ENCODE assay signal across 8 mouse cellular contexts in genomic region chr11:6474874-6475731, GRCm38 (mm10). TPM values are rescaled to one million over a fixed set of nuclear protein-coding genes. Genes with fewer than 3 reads are reported as not detected.
DNase-seq lines count a peak whose midpoint lies in the region; ATAC-seq lines count a peak whose summit lies in the region.

No protein-coding gene starts in this region.

- H3K9ac ChIP-seq in forebrain, embryonic 16.5 days (replicated peaks; ENCODE audit: low read depth, low read length), result peak overlapping the region; percentile 90
- peak overlapping the region; percentile 97 for H3K9ac ChIP-seq in lung, embryonic 15.5 days

- H3K4me2 ChIP-seq in forebrain, embryonic 16.5 days (ENCODE audit: low read length), result peak overlapping the region; percentile 89
- peak overlapping the region; percentile 74 for H3K4me2 ChIP-seq in lung, embryonic 15.5 days

- peak; percentile 17; the same call in 1 of the 2 replicates for ATAC-seq in forebrain, embryonic 16.5 days
- ATAC-seq in lung, embryonic 15.5 days (ENCODE audit: borderline replicate concordance, extremely low read depth, low FRiP score, low TSS enrichment), result peak; percentile 43; the same call in 1 of the 2 replicates
- ATAC-seq in neutrophil, adult 5-6 weeks (ENCODE audit: extremely low read depth, insufficient number of reproducible peaks, low FRiP score, poor library complexity, severe bottlenecking), result peak; percentile 14

- under 1% methylated on average over 103 of the region's 109 CpGs for WGBS in forebrain, embryonic 16.5 days
- WGBS in lung, embryonic 15.5 days, result under 1% methylated on average over 108 of the region's 109 CpGs

- H3K4me3 ChIP-seq in forebrain, embryonic 16.5 days (replicated peaks; ENCODE audit: low read length), result peak overlapping the region; percentile 92
- peak overlapping the region; percentile 89 for H3K4me3 ChIP-seq in lung, embryonic 15.5 days

- no peaks in the 10 kb centered on the region for H3K9me3 ChIP-seq in forebrain, embryonic 16.5 days (ENCODE audit: control insufficient read depth, low read length)
- H3K9me3 ChIP-seq in lung, embryonic 15.5 days, result no peaks in the 10 kb centered on the region

- H3K27ac ChIP-seq in forebrain, embryonic 16.5 days (ENCODE audit: low read length), result peak overlapping the region; percentile 96
- peak overlapping the region; percentile 96 for H3K27ac ChIP-seq in lung, embryonic 15.5 days

- intact Hi-C loops in heart, postnatal 14 days (cut with DNase I), result loop anchor here (2.0 kb wide), 1 partner anchor 72 kb away; the partner anchor contains the start of gene Ccm2

- peaks cover 35% of the 10 kb centered on the region for H3K4me1 ChIP-seq in forebrain, embryonic 16.5 days (replicated peaks; ENCODE audit: control insufficient read depth, insufficient read depth, low read length)
- peaks cover 35% of the 10 kb centered on the region for H3K4me1 ChIP-seq in lung, embryonic 15.5 days

- H3K27me3 ChIP-seq in forebrain, embryonic 16.5 days (replicated peaks; ENCODE audit: control insufficient read depth, insufficient read depth, low read length), result no peaks in the 10 kb centered on the region
- no peaks in the 10 kb centered on the region for H3K27me3 ChIP-seq in lung, embryonic 15.5 days

- no peaks in the 10 kb centered on the region for H3K36me3 ChIP-seq in forebrain, embryonic 16.5 days (ENCODE audit: control insufficient read depth, insufficient read depth)
- H3K36me3 ChIP-seq in lung, embryonic 15.5 days, result peaks cover 4% of the 10 kb centered on the region; the same call in 1 of the 2 replicates

- DNase-seq in ES-CJ7 (ENCODE audit: low read depth, low spot score), result peak; percentile 52
- DNase-seq in cerebellum, adult 11-12 months, result peak; percentile 66
- peak; percentile 67 to 69 for DNase-seq in heart, postnatal 14 days
- peak; percentile 62 to 76 for DNase-seq in kidney, postnatal 4 days
- peak; percentile 71 for DNase-seq in testis, postnatal 14 days (ENCODE audit: low spot score)

RNA-seq across cellular contexts. Expression of gene Purb, which starts 0.6 kb away (rescaled TPM):
- polyA plus RNA-seq in forebrain, embryonic 16.5 days (2015; fragmentation: Nextera tagmentation; extraction: Ambion mirVana), result 14.4 and 16.7 TPM in 2 replicates
- total RNA-seq in heart, postnatal 14 days (2021), result 10 to 100 TPM; 49.6 to 53.0 TPM
- polyA plus RNA-seq in lung, embryonic 15.5 days (2015; fragmentation: Nextera tagmentation; extraction: Ambion mirVana), result 28.1 and 28.8 TPM in 2 replicates
- 73.4 and 75.8 TPM in 2 replicates for total RNA-seq in neutrophil, adult 5-6 weeks (2017)

RNA-seq across cellular contexts. Expression of gene H2afv, which starts 30.9 kb away (rescaled TPM):
- 438 and 507 TPM in 2 replicates for polyA plus RNA-seq in forebrain, embryonic 16.5 days (2015; fragmentation: Nextera tagmentation; extraction: Ambion mirVana)
- total RNA-seq in heart, postnatal 14 days (2021), result 10 to 100 TPM; 57.1 to 59.4 TPM
- polyA plus RNA-seq in lung, embryonic 15.5 days (2015; fragmentation: Nextera tagmentation; extraction: Ambion mirVana), result 540 and 574 TPM in 2 replicates
- 41.4 and 46.2 TPM in 2 replicates for total RNA-seq in neutrophil, adult 5-6 weeks (2017)

RNA-seq across cellular contexts. Expression of gene Myo1g, which starts 45.7 kb away (rescaled TPM):
- polyA plus RNA-seq in forebrain, embryonic 16.5 days (2015; fragmentation: Nextera tagmentation; extraction: Ambion mirVana), result 0.20 and 0.60 TPM in 2 replicates
- total RNA-seq in heart, postnatal 14 days (2021), result 1 to 10 TPM; 1.9 to 3.2 TPM
- polyA plus RNA-seq in lung, embryonic 15.5 days (2015; fragmentation: Nextera tagmentation; extraction: Ambion mirVana), result 2.9 and 4.1 TPM in 2 replicates
- 169 and 182 TPM in 2 replicates for total RNA-seq in neutrophil, adult 5-6 weeks (2017)

RNA-seq across cellular contexts. Expression of gene Ppia, which starts 59.9 kb away (rescaled TPM):
- 3,622 and 3,688 TPM in 2 replicates for polyA plus RNA-seq in forebrain, embryonic 16.5 days (2015; fragmentation: Nextera tagmentation; extraction: Ambion mirVana)
- 100 to 1,000 TPM; 500 to 603 TPM for total RNA-seq in heart, postnatal 14 days (2021)
- 6,112 and 6,204 TPM in 2 replicates for polyA plus RNA-seq in lung, embryonic 15.5 days (2015; fragmentation: Nextera tagmentation; extraction: Ambion mirVana)
- 569 and 595 TPM in 2 replicates for total RNA-seq in neutrophil, adult 5-6 weeks (2017)

Comparison
In these comparisons a context has a peak if more than half of its experiments do, and no peak if none do; other contexts are left out.
1. Peak in every context shown above with its lines: DNase-seq, ATAC-seq, H3K4me3 ChIP-seq and H3K27ac ChIP-seq.
2. RNA of gene Myo1g, which starts 45.7 kb away (total RNA-seq): 169 to 182 TPM in neutrophil, adult 5-6 weeks; 1.9 to 3.2 TPM in heart, postnatal 14 days; every median in the first group is over 10 times any median in the second.